In the genomic region with DNA sequence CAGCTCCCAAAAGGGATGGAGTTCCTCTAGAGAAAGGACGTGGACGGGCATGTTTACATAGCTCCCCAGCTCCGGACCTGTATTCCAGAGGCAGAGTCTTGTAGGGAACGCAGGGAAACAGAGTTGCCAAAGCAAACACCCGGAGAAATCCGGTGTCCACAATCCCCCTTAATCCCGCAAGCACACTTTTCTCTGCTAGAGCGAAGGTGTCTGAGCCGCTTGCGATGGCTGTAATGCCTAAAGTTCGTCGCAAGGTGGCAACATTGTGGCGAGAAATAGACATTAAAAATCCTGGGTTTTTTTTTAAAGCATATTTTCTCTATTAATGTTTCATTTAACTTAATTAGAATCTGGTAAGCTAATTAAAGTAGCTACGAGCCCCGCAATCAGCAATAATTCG, we compare ENCODE assay signal across 8 mouse cellular contexts. TPM values are rescaled to one million over a fixed set of nuclear protein-coding genes. Genes with fewer than 3 reads are reported as not detected.
DNase-seq lines count a peak whose midpoint lies in the region; ATAC-seq and TF ChIP-seq lines count a peak whose summit lies in the region.

No protein-coding gene starts in this region.

- ATAC-seq in G1E (ENCODE audit: extremely low read depth, insufficient number of reproducible peaks, low FRiP score, poor library complexity, severe bottlenecking) = no peak
- ATAC-seq in limb, embryonic 12.5 days (ENCODE audit: insufficient number of reproducible peaks, insufficient read depth, low FRiP score, low TSS enrichment, low read depth) = no peak
- no peak for ATAC-seq in midbrain, embryonic 15.5 days (replicated peaks)

- intact Hi-C loops in heart, postnatal 14 days (cut with DNase I) = loop anchor here (1.0 to 5.0 kb wide), 3 partner anchors 326 to 706 kb away; no protein-coding TSS in a partner anchor

- H3K9me3 ChIP-seq in G1E (replicated peaks) = no peaks in the 10 kb centered on the region
- H3K9me3 ChIP-seq in limb, embryonic 12.5 days = no peaks in the 10 kb centered on the region
- no peaks in the 10 kb centered on the region for H3K9me3 ChIP-seq in midbrain, embryonic 15.5 days

- H3K9ac ChIP-seq in limb, embryonic 12.5 days (replicated peaks) = no peak overlapping the region
- H3K9ac ChIP-seq in midbrain, embryonic 15.5 days = no peak overlapping the region; the same call in 1 of the 2 replicates

- H3K4me2 ChIP-seq in limb, embryonic 12.5 days = peak overlapping the region; percentile 55
- H3K4me2 ChIP-seq in midbrain, embryonic 15.5 days = peak overlapping the region; percentile 52

- TF ChIP-seq CTCF in G1E (IDR thresholded peaks at IDR 0.05; ENCODE audit: low read depth, low read length) = no peak

- peaks cover 32% of the 10 kb centered on the region for H3K4me1 ChIP-seq in G1E (ENCODE audit: insufficient read depth, low read depth, low read length)
- peaks cover 57% of the 10 kb centered on the region for H3K4me1 ChIP-seq in limb, embryonic 12.5 days (replicated peaks)
- H3K4me1 ChIP-seq in midbrain, embryonic 15.5 days = peaks cover 70% of the 10 kb centered on the region

- H3K27ac ChIP-seq in limb, embryonic 12.5 days = no peak overlapping the region
- H3K27ac ChIP-seq in midbrain, embryonic 15.5 days = no peak overlapping the region

- peaks cover 71% of the 10 kb centered on the region for H3K27me3 ChIP-seq in G1E (ENCODE audit: insufficient read depth, low read length)
- H3K27me3 ChIP-seq in limb, embryonic 12.5 days = peaks cover 73% of the 10 kb centered on the region
- peaks cover 68% of the 10 kb centered on the region for H3K27me3 ChIP-seq in midbrain, embryonic 15.5 days (replicated peaks)

- 0% methylated on average over 16 of the region's 16 CpGs for WGBS in limb, embryonic 12.5 days
- WGBS in midbrain, embryonic 15.5 days = under 1% methylated on average over 16 of the region's 16 CpGs

- H3K4me3 ChIP-seq in G1E (ENCODE audit: low read depth, low read length) = no peak overlapping the region; the same call in 1 of the 2 replicates
- H3K4me3 ChIP-seq in limb, embryonic 12.5 days (replicated peaks) = peak overlapping the region; percentile 31
- peak overlapping the region; percentile 30 for H3K4me3 ChIP-seq in midbrain, embryonic 15.5 days

- no peaks in the 10 kb centered on the region for H3K36me3 ChIP-seq in G1E (replicated peaks)
- no peaks in the 10 kb centered on the region for H3K36me3 ChIP-seq in limb, embryonic 12.5 days
- no peaks in the 10 kb centered on the region for H3K36me3 ChIP-seq in midbrain, embryonic 15.5 days (replicated peaks)

- DNase-seq in heart, adult 18-20 months = peak; percentile 48 to 80
- DNase-seq in heart, adult 11 months = no peak
- peak; percentile 43 for DNase-seq in G1E (ENCODE audit: low spot score)
- DNase-seq in embryo, embryonic 10 days (ENCODE audit: low spot score) = peak; percentile 83
- peak; percentile 51 to 73 for DNase-seq in heart, postnatal 14 days
- DNase-seq in thymus, postnatal 0 days (ENCODE audit: low spot score) = peak; percentile 62

RNA-seq across cellular contexts. Expression of a gene that starts 13.0 kb away (rescaled TPM):
- total RNA-seq in heart, adult 18-20 months (2021) = not detected
- total RNA-seq in G1E (2014; fragmentation: Nextera tagmentation) (not detected in 2 replicates), G1E (2017) (0.05 and 0.06 TPM in 2 replicates)
- 0.02 TPM in 1 of 2 replicates, not detected in the other for polyA plus RNA-seq in G1E (2012)
- not detected for total RNA-seq in heart, postnatal 14 days (2021)
- 0.11 and 0.12 TPM in 2 replicates for polyA plus RNA-seq in limb, embryonic 12.5 days (2016; fragmentation: Nextera tagmentation; extraction: Ambion mirVana)
- 1.6 and 1.9 TPM in 2 replicates for polyA plus RNA-seq in midbrain, embryonic 15.5 days (2015; fragmentation: Nextera tagmentation; extraction: Ambion mirVana)
- polyA plus RNA-seq in thymus, postnatal 0 days (2015; fragmentation: Nextera tagmentation; extraction: Ambion mirVana) = 0.10 TPM in 1 of 2 replicates, not detected in the other
